Mouse (Mus musculus) ovary, adult 2 months (tissue): ENCODE data around the gene Mettl13. TPM values are rescaled to one million over a fixed set of nuclear protein-coding genes. Genes with fewer than 3 reads are reported as not detected.

Experiments
- polyA plus RNA-seq: library from polyadenylated mRNA; depleted of rRNA; stranded (reverse); fragments of >200 nt; gene quantifications from 2 replicates; pipeline ENCODE4 v1.2.3, GENCODE M21; 2012; rRNA removed

The Mettl13 gene
- 13.4 and 15.5 TPM in 2 replicates for polyA plus RNA-seq

GRCm38 (mm10) chr1:162548016-162548916 lies at the start of gene Mettl13:
Gene Mettl13, minus strand, starts transcription at chr1:162548551.

GRCm38 (mm10) chr1:162570260-162570748 lies 22.0 kb upstream of the Mettl13 start, which contains the start of gene Vamp4:
Gene Vamp4, plus strand, starts transcription at chr1:162570515.

Other genes starting within 250 kb of the Mettl13 start
- gene Dnm3, start 70.5 kb downstream of the Mettl13 start, polyA plus RNA-seq, result 3.8 and 4.2 TPM in 2 replicates
- 12.1 TPM in 2 replicates for gene Vamp4, start 22.0 kb upstream of the Mettl13 start, polyA plus RNA-seq
- gene Myoc, start 90.6 kb upstream of the Mettl13 start, polyA plus RNA-seq, result 5.4 and 9.0 TPM in 2 replicates
- gene Myocos, start 109.7 kb upstream of the Mettl13 start, polyA plus RNA-seq, result 0.44 and 0.73 TPM in 2 replicates
- gene Prrc2c, start 192.0 kb upstream of the Mettl13 start, polyA plus RNA-seq, result 20.8 and 44.8 TPM in 2 replicates